Mouse (Mus musculus): ENCODE results near the gene Aoah.

DNA sequence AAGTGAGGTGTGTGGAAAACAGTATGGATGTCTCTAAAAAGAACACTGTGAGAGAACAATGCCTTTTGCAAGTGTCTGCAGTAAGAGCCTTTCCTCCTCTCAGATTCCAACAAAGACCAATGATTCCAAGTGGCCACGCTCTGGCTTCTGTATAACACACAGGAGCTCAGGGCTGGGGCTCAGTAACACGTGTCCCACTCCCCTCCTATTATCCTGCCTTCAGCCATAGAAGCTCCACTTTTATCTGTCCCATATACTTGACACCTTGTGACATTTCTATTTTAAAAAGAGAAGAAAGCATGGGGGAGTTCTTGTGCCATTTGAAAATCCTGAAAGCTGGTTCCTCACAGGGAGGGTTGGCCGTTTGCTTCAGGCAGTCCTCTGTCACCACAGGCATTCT is 219.7 kb downstream of the Aoah start:
- TF ChIP-seq EP300 (IDR thresholded peaks at IDR 0.05; ENCODE audit: insufficient read depth, low read depth, low read length), result no peak
- TF ChIP-seq CTCF (IDR thresholded peaks at IDR 0.05; ENCODE audit: low read depth, low read length), result no peak
- TF ChIP-seq POLR2A (IDR thresholded peaks at IDR 0.05; ENCODE audit: insufficient read depth, low read length), result no peak

Measured in ES-Bruce4 (cell line).